Mouse (Mus musculus) hindbrain, embryonic 10.5 days (tissue): ENCODE data around the gene Wbp1. TPM values are rescaled to one million over a fixed set of nuclear protein-coding genes. Genes with fewer than 3 reads are reported as not detected.

Experiments used
- DNase-seq: peaks from one replicate; pipeline ENCODE4 v3.0.0-alpha.2; 2017; ENCODE audit warnings: low spot score
- H3K27ac ChIP-seq: fragments of 300-500 bp; sonication (generic); 2 replicates; pipeline ENCODE4 v1.5.1; 2016; ENCODE audit warnings: mild to moderate bottlenecking, moderate library complexity
- H3K27me3 ChIP-seq: fragments of 300-500 bp; sonication (generic); 2 replicates; pipeline ENCODE4 v1.6.1; 2016; ENCODE audit warnings: mild to moderate bottlenecking; ENCODE audit not compliant: poor library complexity, insufficient read depth, severe bottlenecking
- H3K36me3 ChIP-seq: fragments of 300-500 bp; sonication (generic); 2 replicates; pipeline ENCODE4 v1.6.1; 2016; ENCODE audit warnings: mild to moderate bottlenecking, moderate library complexity
- H3K4me1 ChIP-seq: fragments of 300-500 bp; sonication (generic); replicated peaks from 2 replicates; pipeline ENCODE4 v1.6.1; 2016; ENCODE audit warnings: mild to moderate bottlenecking
- H3K4me3 ChIP-seq: fragments of 300-500 bp; sonication (generic); 2 replicates; pipeline ENCODE4 v1.5.1; 2016; ENCODE audit warnings: mild to moderate bottlenecking, moderate library complexity
- H3K9me3 ChIP-seq: fragments of 300-500 bp; sonication (generic); 2 replicates; pipeline ENCODE4 v1.6.1; 2016; ENCODE audit warnings: mild to moderate bottlenecking, moderate library complexity
- WGBS: fragments of 180-500 bp; shearing (Covaris S2); methylation state at CpG from one replicate; pipeline ENCODE4 v1.1.7; 2016; 5-methylcytosine and 5-hydroxymethylcytosine counted together
- polyA plus RNA-seq: library from polyadenylated mRNA; unstranded; fragments of >200 nt; fragmentation: Nextera tagmentation; extraction: Ambion mirVana; gene quantifications from 2 replicates; pipeline ENCODE4 v1.2.1, GENCODE M21; 2016

Gene Wbp1
- polyA plus RNA-seq, 1 experiment from 2014 or later, result 245 TPM

- H3K9me3 ChIP-seq, result no peaks in the 10 kb centered on the region
- under 1% methylated on average over 26 of the region's 26 CpGs for WGBS
- peaks cover 77% of the 10 kb centered on the region for H3K4me1 ChIP-seq
- peak overlapping the region; percentile 100 for H3K27ac ChIP-seq
- H3K27me3 ChIP-seq, result peaks cover 25% of the 10 kb centered on the region
- peaks cover 11% of the 10 kb centered on the region; the same call in 1 of the 2 replicates for H3K36me3 ChIP-seq
- peak; percentile 92 for DNase-seq
- peak overlapping the region; percentile 84 for H3K4me3 ChIP-seq
These were observed 15.7 kb upstream of the Wbp1 start for GRCm38 (mm10) chr6:83136881-83137575.

GRCm38 (mm10) chr6:83136291-83136880 is 15.0 kb upstream of the Wbp1 start:
- DNase-seq, result no peak
- H3K9me3 ChIP-seq, result no peaks in the 10 kb centered on the region
- H3K4me3 ChIP-seq, result peak overlapping the region; percentile 84
- peaks cover 71% of the 10 kb centered on the region for H3K4me1 ChIP-seq
- peak overlapping the region; percentile 100 for H3K27ac ChIP-seq
- H3K27me3 ChIP-seq, result peaks cover 18% of the 10 kb centered on the region
- peaks cover 11% of the 10 kb centered on the region; the same call in 1 of the 2 replicates for H3K36me3 ChIP-seq
- WGBS, result 5% methylated on average over 5 of the region's 5 CpGs

GRCm38 (mm10) chr6:83135571-83136161 is 14.3 kb upstream of the Wbp1 start:
- Histone ChIP-seq H3K27ac (peak overlapping the region; percentile 100), H3K27me3 (peaks cover 15% of the 10 kb centered on the region), H3K4me1 (peaks cover 63% of the 10 kb centered on the region), H3K4me3 (peak overlapping the region; percentile 84), H3K9me3 (no peaks in the 10 kb centered on the region), H3K36me3 (peaks cover 11% of the 10 kb centered on the region; the same call in 1 of the 2 replicates)
- DNase-seq, result peak; percentile 49
- 2% methylated on average over 37 of the region's 37 CpGs for WGBS

- no peak for DNase-seq
- Histone ChIP-seq H3K4me3 (peak within 1 kb of the TSS; percentile 84), H3K36me3 (peaks cover 10% of the 10 kb centered on the region; the same call in 1 of the 2 replicates), H3K27me3 (peaks cover 15% of the 10 kb centered on the region), H3K27ac (peak within 1 kb of the TSS; percentile 100), H3K4me1 (peaks cover 60% of the 10 kb centered on the region), H3K9me3 (no peaks in the 10 kb centered on the region)
- WGBS, result 53% methylated on average over 7 of the region's 7 CpGs
These were observed 13.7 kb upstream of the Wbp1 start, which contains the start of gene Rtkn for GRCm38 (mm10) chr6:83134951-83135513. TSS of gene Rtkn (plus strand) at chr6:83135463.

- DNase-seq, result no peak
- H3K4me1 ChIP-seq, result peaks cover 52% of the 10 kb centered on the region
- 71% methylated on average over 3 of the region's 3 CpGs for WGBS
These were observed 12.9 kb upstream of the Wbp1 start for GRCm38 (mm10) chr6:83134226-83134625.

GRCm38 (mm10) chr6:83132176-83132919 is 11.0 kb upstream of the Wbp1 start:
- Histone ChIP-seq H3K27ac (no peak overlapping the region), H3K36me3 (no peaks in the 10 kb centered on the region), H3K9me3 (no peaks in the 10 kb centered on the region), H3K4me3 (no peak overlapping the region), H3K4me1 (peaks cover 34% of the 10 kb centered on the region), H3K27me3 (peaks cover 15% of the 10 kb centered on the region)
- DNase-seq, result no peak
- 89% methylated on average over 9 of the region's 9 CpGs for WGBS

More at GRCm38 (mm10) chr6:83134226-83134625, 12.9 kb upstream of the Wbp1 start:
- Histone ChIP-seq H3K4me3 (no peak overlapping the region), H3K27ac (no peak overlapping the region), H3K27me3 (peaks cover 15% of the 10 kb centered on the region), H3K9me3 (no peaks in the 10 kb centered on the region), H3K36me3 (0 out of 2 replicates have a peak, but pooled peaks cover 1% of the 10 kb centered on the region)

- H3K9me3 ChIP-seq, result no peaks in the 10 kb centered on the region
- H3K36me3 ChIP-seq, result no peaks in the 10 kb centered on the region
- no peak for DNase-seq
- WGBS, result 80% methylated on average over 6 of the region's 6 CpGs
- H3K4me1 ChIP-seq, result peaks cover 26% of the 10 kb centered on the region
- H3K4me3 ChIP-seq, result no peak overlapping the region
- 0 out of 2 replicates have a peak overlapping the region, but pooled peaks have one; percentile 8 for H3K27ac ChIP-seq
- peaks cover 15% of the 10 kb centered on the region for H3K27me3 ChIP-seq
These were observed 10.2 kb upstream of the Wbp1 start for GRCm38 (mm10) chr6:83131469-83132034.

- Histone ChIP-seq H3K36me3 (peaks cover 4% of the 10 kb centered on the region; the same call in 1 of the 2 replicates), H3K9me3 (no peaks in the 10 kb centered on the region), H3K4me3 (no peak overlapping the region), H3K4me1 (peaks cover 27% of the 10 kb centered on the region), H3K27me3 (no peaks in the 10 kb centered on the region), H3K27ac (no peak overlapping the region)
- no peak for DNase-seq
- 96% methylated on average over 5 of the region's 5 CpGs for WGBS
These were observed 6.1 kb upstream of the Wbp1 start for GRCm38 (mm10) chr6:83127419-83127818.

GRCm38 (mm10) chr6:83125331-83125730 is 4.0 kb upstream of the Wbp1 start, which contains the start of gene Ino80b:
TSS of gene Ino80b (minus strand) at chr6:83125431.
- no peak for DNase-seq
- Histone ChIP-seq H3K4me3 (peak within 1 kb of the TSS; percentile 84), H3K27ac (peak within 1 kb of the TSS; percentile 93), H3K27me3 (no peaks in the 10 kb centered on the region), H3K9me3 (no peaks in the 10 kb centered on the region), H3K4me1 (peaks cover 39% of the 10 kb centered on the region), H3K36me3 (peaks cover 4% of the 10 kb centered on the region; the same call in 1 of the 2 replicates)
- WGBS, result 27% methylated on average over 5 of the region's 5 CpGs

- WGBS, result under 1% methylated on average over 30 of the region's 30 CpGs
- Histone ChIP-seq H3K9me3 (no peaks in the 10 kb centered on the region), H3K36me3 (peaks cover 5% of the 10 kb centered on the region), H3K4me3 (peak overlapping the region; percentile 84), H3K27ac (peak overlapping the region; percentile 93), H3K4me1 (peaks cover 44% of the 10 kb centered on the region), H3K27me3 (no peaks in the 10 kb centered on the region)
- peak; percentile 93 for DNase-seq
These were observed 3.5 kb upstream of the Wbp1 start for GRCm38 (mm10) chr6:83124851-83125312.

GRCm38 (mm10) chr6:83122961-83123360 is 1.6 kb upstream of the Wbp1 start:
- H3K27me3 ChIP-seq, result no peaks in the 10 kb centered on the region
- peaks cover 24% of the 10 kb centered on the region for H3K36me3 ChIP-seq
- DNase-seq, result no peak
- no peaks in the 10 kb centered on the region for H3K9me3 ChIP-seq
- peak overlapping the region; percentile 99; the same call in 1 of the 2 replicates for H3K27ac ChIP-seq
- 78% methylated on average over 5 of the region's 5 CpGs for WGBS
- H3K4me1 ChIP-seq, result peaks cover 58% of the 10 kb centered on the region
- peak overlapping the region; percentile 91 for H3K4me3 ChIP-seq
